Mouse (Mus musculus): Measurements from ENCODE around the gene Ulk4. TPM values are rescaled to one million over a fixed set of nuclear protein-coding genes. Genes with fewer than 3 reads are reported as not detected.

The Ulk4 gene
- polyA plus RNA-seq, 1 experiment from 2014 or later: 156 TPM

DNA sequence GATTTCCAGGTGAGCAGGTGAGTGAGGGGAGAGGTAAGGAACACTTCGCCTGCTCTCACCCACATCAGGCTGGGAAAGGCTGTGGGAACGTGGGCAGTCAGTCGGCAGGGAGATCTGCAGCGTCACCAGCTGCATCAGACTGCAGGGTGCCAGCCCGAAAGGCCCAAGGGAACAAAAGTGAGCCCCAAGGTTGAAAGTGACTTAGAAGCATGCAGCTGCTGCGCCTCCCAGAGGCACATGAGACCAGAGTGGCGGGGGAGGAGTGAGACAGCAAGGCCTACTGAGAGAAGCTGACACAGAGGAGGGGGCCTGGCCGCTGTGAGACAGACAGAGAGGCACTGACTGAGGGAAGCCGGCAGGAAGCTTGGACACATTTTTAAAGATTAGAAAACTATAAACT, 247.2 kb downstream of the Ulk4 start:
- WGBS: 49% methylated on average over 9 of the region's 9 CpGs
- H3K36me3 ChIP-seq (replicated peaks): no peaks in the 10 kb centered on the region
- no peaks in the 10 kb centered on the region for H3K9me3 ChIP-seq
- no peak for DNase-seq (ENCODE audit: extremely low spot score, low spot score)
- no peak overlapping the region for H3K4me3 ChIP-seq
- H3K4me1 ChIP-seq: peaks cover 33% of the 10 kb centered on the region
- peak overlapping the region; percentile 35; the same call in 1 of the 2 replicates for H3K27ac ChIP-seq
- no peaks in the 10 kb centered on the region for H3K27me3 ChIP-seq (ENCODE audit: poor library complexity, severe bottlenecking)

DNA sequence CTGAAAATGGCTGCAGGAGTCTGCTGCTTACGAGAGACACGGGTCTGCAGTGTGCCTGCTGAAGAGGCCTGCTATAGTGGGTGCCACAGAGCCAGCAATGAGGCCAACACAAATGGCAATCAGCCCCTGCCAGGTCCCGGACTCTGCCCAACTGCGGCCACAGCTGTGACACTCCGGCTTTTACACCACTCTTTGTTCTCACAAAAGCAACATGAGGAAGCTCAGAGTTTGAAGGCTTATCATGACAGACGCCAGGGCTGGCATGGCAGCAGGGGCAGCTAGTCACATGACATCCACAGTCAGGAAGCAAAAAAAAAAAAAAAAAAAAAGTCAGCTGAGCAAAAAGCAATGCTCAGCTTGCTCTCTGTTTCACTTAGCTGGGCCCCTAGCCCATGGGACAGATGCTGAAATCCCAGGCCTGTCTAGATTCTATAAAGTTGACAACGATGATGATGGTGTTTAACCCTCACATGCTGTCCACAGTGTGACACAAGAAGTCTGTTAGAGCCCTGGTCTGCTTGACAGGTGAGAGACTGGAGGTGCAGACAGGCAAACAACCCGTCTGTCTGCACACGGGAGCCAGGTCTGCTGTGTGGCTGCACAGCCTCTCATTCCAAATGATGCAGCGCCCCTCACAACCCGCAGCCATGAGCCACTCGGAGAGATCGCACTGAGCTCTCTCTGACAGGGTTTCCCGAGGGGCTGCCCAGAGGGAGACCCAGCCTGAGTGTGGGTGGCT, 253.3 kb downstream of the Ulk4 start:
- Histone ChIP-seq H3K4me1 (0 out of 2 replicates have a peak, but pooled peaks cover 2% of the 10 kb centered on the region), H3K4me3 (no peak overlapping the region), H3K9me3 (peaks cover 6% of the 10 kb centered on the region; the same call in 1 of the 2 replicates), H3K36me3 (replicated peaks) (no peaks in the 10 kb centered on the region), H3K27me3 (ENCODE audit: poor library complexity, severe bottlenecking) (no peaks in the 10 kb centered on the region), H3K27ac (no peak overlapping the region)
- DNase-seq (ENCODE audit: extremely low spot score, low spot score): no peak
- 93% methylated on average over 14 of the region's 14 CpGs for WGBS

- DNase-seq (ENCODE audit: extremely low spot score, low spot score): no peak
- H3K36me3 ChIP-seq (replicated peaks): no peaks in the 10 kb centered on the region
- H3K9me3 ChIP-seq: peaks cover 6% of the 10 kb centered on the region; the same call in 1 of the 2 replicates
- no peaks in the 10 kb centered on the region for H3K27me3 ChIP-seq (ENCODE audit: poor library complexity, severe bottlenecking)
- no peak overlapping the region for H3K4me3 ChIP-seq
- no peak overlapping the region for H3K27ac ChIP-seq
- WGBS: 93% methylated on average over 11 of the region's 11 CpGs
- H3K4me1 ChIP-seq: peaks cover 21% of the 10 kb centered on the region
Measured at GRCm38 (mm10) chr9:121020360-121020759, 256.6 kb downstream of the Ulk4 start.

GRCm38 (mm10) chr9:121019932-121020331, 257.1 kb downstream of the Ulk4 start:
- WGBS: 92% methylated on average over 13 of the region's 13 CpGs
- Histone ChIP-seq H3K4me3 (no peak overlapping the region), H3K4me1 (peaks cover 23% of the 10 kb centered on the region), H3K36me3 (replicated peaks) (no peaks in the 10 kb centered on the region), H3K9me3 (peaks cover 6% of the 10 kb centered on the region; the same call in 1 of the 2 replicates), H3K27me3 (ENCODE audit: poor library complexity, severe bottlenecking) (no peaks in the 10 kb centered on the region), H3K27ac (no peak overlapping the region)
- no peak for DNase-seq (ENCODE audit: extremely low spot score, low spot score)

GRCm38 (mm10) chr9:121018524-121019315, 258.3 kb downstream of the Ulk4 start:
- no peak overlapping the region for H3K4me3 ChIP-seq
- no peak overlapping the region for H3K27ac ChIP-seq
- H3K27me3 ChIP-seq (ENCODE audit: poor library complexity, severe bottlenecking): no peaks in the 10 kb centered on the region
- no peak for DNase-seq (ENCODE audit: extremely low spot score, low spot score)
- 91% methylated on average over 2 of the region's 2 CpGs for WGBS
- H3K9me3 ChIP-seq: peaks cover 6% of the 10 kb centered on the region; the same call in 1 of the 2 replicates
- H3K4me1 ChIP-seq: peaks cover 23% of the 10 kb centered on the region
- no peaks in the 10 kb centered on the region for H3K36me3 ChIP-seq (replicated peaks)

- DNase-seq (ENCODE audit: extremely low spot score, low spot score): no peak
- peak overlapping the region; percentile 9; the same call in 1 of the 2 replicates for H3K27ac ChIP-seq
- 70% methylated on average over 11 of the region's 11 CpGs for WGBS
- no peaks in the 10 kb centered on the region for H3K9me3 ChIP-seq
- H3K4me1 ChIP-seq: peaks cover 34% of the 10 kb centered on the region
- no peaks in the 10 kb centered on the region for H3K27me3 ChIP-seq (ENCODE audit: poor library complexity, severe bottlenecking)
- no peak overlapping the region for H3K4me3 ChIP-seq
- no peaks in the 10 kb centered on the region for H3K36me3 ChIP-seq (replicated peaks)
Measured at GRCm38 (mm10) chr9:121015810-121016502, 261.0 kb downstream of the Ulk4 start.

DNA sequence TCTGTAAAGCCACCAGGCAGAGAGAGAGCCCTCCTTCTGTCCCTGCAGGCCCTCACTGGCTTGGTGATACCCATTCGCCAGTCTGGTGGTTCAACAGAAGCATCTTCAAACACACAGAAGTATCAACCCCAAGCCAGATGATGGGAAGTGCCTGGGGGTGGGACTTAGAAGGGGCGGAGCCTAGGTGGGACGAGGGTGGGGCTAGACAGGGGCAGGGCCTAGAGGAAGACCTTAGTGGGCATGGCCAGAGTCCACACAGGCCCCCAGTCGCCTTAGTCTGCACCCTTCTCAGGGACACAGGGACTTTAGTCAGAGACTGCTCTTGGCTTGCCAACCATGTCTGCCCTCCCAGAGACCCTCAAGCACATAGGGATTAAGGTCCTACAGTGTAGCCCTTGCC, 265.5 kb downstream of the Ulk4 start:
- Histone ChIP-seq H3K4me3 (no peak overlapping the region), H3K9me3 (no peaks in the 10 kb centered on the region), H3K27me3 (ENCODE audit: poor library complexity, severe bottlenecking) (no peaks in the 10 kb centered on the region), H3K4me1 (peaks cover 32% of the 10 kb centered on the region), H3K27ac (no peak overlapping the region), H3K36me3 (replicated peaks) (no peaks in the 10 kb centered on the region)
- 37% methylated on average over 4 of the region's 4 CpGs for WGBS
- no peak for DNase-seq (ENCODE audit: extremely low spot score, low spot score)

DNA sequence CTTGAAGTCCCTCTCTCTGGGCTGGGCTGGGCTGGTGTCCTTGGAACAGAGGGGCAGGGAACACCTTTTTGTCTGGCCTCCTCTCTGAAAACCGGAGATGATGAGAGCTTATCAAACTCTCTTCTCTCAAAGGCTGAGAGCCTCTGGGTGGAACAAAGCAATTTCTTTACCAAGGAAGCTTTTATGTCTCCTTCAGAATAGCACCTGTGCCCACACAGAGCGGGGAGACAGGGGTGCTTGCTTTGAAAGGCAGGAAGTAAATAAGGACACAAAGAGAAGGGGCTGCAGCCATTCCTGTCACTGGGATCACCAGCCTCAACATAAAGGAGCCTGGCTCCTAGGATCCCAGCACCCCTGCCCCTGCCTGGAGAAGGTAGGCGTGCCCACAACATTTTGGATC, 266.5 kb downstream of the Ulk4 start:
- Histone ChIP-seq H3K4me3 (no peak overlapping the region), H3K4me1 (peaks cover 24% of the 10 kb centered on the region), H3K36me3 (replicated peaks) (no peaks in the 10 kb centered on the region), H3K27ac (peak overlapping the region; percentile 63), H3K9me3 (no peaks in the 10 kb centered on the region), H3K27me3 (ENCODE audit: poor library complexity, severe bottlenecking) (no peaks in the 10 kb centered on the region)
- 34% methylated on average over 3 of the region's 3 CpGs for WGBS
- no peak for DNase-seq (ENCODE audit: extremely low spot score, low spot score)

- no peak for DNase-seq (ENCODE audit: extremely low spot score, low spot score)
- H3K36me3 ChIP-seq (replicated peaks): no peaks in the 10 kb centered on the region
- H3K27ac ChIP-seq: no peak overlapping the region
- H3K4me3 ChIP-seq: no peak overlapping the region
- peaks cover 20% of the 10 kb centered on the region for H3K4me1 ChIP-seq
- H3K9me3 ChIP-seq: no peaks in the 10 kb centered on the region
- 84% methylated on average over 7 of the region's 7 CpGs for whole genome bisulfite sequencing
- no peaks in the 10 kb centered on the region for H3K27me3 ChIP-seq (ENCODE audit: poor library complexity, severe bottlenecking)
Measured at GRCm38 (mm10) chr9:121005961-121006360, 271.0 kb downstream of the Ulk4 start.

DNA sequence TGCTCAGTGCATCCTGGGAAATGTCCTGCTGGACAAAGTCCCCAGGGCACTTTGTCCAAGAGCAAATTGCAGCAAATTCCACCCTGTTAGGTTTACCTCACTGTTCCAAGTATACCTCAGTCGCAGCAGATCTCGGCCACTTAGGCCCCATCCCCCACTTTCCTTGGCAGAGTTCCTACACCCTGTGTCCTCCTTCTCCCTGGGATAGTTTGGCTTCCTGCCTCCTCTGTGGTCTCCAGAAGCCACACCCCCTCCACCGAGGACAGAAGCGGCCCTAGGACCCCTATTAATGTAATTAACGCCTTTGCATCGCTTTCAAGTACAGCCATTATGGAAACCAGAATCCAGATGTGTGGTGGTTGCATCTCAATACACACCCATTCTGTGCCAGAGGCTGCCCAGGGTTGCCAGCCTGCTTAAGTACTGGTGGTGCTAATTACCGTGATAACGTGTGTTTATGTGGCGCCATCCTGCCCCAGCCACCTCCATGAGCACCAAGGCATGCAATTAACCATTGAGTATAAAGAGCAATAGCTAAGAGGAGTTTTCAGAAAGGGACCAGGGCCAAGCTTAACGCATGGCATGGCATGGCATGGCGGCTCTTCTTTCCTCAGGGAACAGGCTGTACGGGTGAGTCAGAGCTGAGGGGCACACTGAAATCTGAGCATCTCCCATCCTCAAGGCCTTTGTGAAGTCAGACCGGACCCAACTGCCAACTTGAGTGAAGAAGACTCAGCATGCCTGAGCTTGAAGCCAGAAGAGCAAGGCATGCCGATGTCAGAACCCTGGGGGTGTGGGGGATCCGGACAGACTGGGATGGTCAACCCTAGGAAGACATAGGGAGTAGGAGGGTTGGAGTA, 275.1 kb downstream of the Ulk4 start:
- WGBS: 79% methylated on average over 15 of the region's 15 CpGs
- no peak overlapping the region for H3K27ac ChIP-seq

DNA sequence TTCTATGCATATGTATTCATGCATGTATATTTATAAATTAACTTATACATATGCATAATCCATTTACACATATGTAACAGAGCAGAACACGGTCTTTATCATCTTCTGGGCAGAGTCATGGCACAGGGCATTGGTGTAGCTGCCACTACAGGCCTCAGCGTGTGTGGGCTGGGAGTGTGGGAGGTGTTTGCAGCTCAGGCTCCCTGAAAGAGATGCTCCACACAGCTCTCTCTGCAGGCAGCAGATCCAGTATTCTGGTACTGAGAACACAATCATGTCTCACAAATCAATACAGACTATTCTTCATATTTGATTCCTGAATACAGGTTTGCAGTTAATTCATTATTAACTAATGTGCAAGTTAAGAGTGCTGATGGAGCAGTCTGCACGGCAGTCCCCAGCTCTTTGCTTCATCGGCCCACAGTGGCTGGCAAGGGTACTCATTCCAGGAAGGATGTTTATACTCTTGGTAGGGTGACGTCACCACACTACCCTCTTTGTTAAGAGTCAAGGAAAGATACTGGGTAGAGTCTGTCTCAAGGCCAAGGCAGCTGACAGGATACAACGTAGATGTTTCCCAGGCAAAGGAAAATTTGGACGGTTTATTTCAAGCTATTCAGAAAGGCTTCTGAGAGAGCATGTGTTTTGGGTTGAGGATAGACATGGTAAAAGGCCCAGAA, 276.2 kb downstream of the Ulk4 start:
- WGBS: 82% methylated on average over 7 of the region's 7 CpGs
- no peak overlapping the region for H3K27ac ChIP-seq
- no peaks in the 10 kb centered on the region for H3K27me3 ChIP-seq (ENCODE audit: poor library complexity, severe bottlenecking)

More for the DNA sequence above, 275.1 kb downstream of the Ulk4 start:
- H3K36me3 ChIP-seq (replicated peaks): no peaks in the 10 kb centered on the region
- H3K9me3 ChIP-seq: no peaks in the 10 kb centered on the region
- DNase-seq (ENCODE audit: extremely low spot score, low spot score): no peak
- no peak overlapping the region for H3K4me3 ChIP-seq
- H3K27me3 ChIP-seq (ENCODE audit: poor library complexity, severe bottlenecking): no peaks in the 10 kb centered on the region
- H3K4me1 ChIP-seq: peaks cover 11% of the 10 kb centered on the region

More for the DNA sequence above, 276.2 kb downstream of the Ulk4 start:
- H3K4me3 ChIP-seq: no peak overlapping the region
- DNase-seq (ENCODE audit: extremely low spot score, low spot score): no peak
- no peaks in the 10 kb centered on the region for H3K36me3 ChIP-seq (replicated peaks)
- H3K4me1 ChIP-seq: peaks cover 11% of the 10 kb centered on the region
- H3K9me3 ChIP-seq: no peaks in the 10 kb centered on the region

Data from forebrain, embryonic 10.5 days (tissue).